Mouse (Mus musculus) c-Kit-positive CD71-negative TER-119-negative erythroid progenitor cells, embryonic 14.5 days (primary cell): ENCODE results near the gene Vmn2r8.
"Not testable (repeated sequence)": the region's sequence is repeated elsewhere in the genome, so short reads cannot be mapped to it uniquely, and the experiment has no call there.

Source experiments
- DNase-seq: peaks from one replicate; pipeline ENCODE4 v3.0.0-alpha.2; 2013; ENCODE audit warnings: low read depth

Gene Vmn2r8

GRCm38 (mm10) chr5:108808750-108809149 lies at the start of gene Vmn2r8:
TSS of gene Vmn2r8 (minus strand) at chr5:108808850.
- DNase-seq, result not testable (repeated sequence)

DNA sequence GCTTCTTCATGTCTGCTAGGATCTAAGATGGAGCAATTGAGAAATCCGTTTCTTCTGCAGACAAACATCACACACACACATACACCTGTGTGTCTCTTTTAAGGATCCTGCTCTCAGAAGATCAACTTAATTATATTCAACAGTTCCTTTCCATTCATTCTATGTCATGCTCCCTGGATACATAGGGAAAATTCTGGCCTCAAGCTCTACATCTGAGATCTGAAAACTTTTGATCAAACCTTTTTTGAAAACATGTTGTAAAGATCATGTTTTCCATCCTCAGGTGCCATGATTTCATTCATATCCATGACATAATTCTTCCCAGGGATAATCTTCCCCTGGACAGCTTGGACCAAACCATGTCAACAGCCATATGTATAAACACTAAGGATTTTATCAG lies 43.9 kb upstream of the Vmn2r8 start, which contains the start of gene Vmn2r9:
Vmn2r9 (minus strand) TSS at position 101 of the 400 bp plus-strand sequence.
- DNase-seq, result not testable (repeated sequence)

- DNase-seq, result no peak
These were observed 40.8 kb upstream of the Vmn2r8 start for GRCm38 (mm10) chr5:108849466-108849865.

DNA sequence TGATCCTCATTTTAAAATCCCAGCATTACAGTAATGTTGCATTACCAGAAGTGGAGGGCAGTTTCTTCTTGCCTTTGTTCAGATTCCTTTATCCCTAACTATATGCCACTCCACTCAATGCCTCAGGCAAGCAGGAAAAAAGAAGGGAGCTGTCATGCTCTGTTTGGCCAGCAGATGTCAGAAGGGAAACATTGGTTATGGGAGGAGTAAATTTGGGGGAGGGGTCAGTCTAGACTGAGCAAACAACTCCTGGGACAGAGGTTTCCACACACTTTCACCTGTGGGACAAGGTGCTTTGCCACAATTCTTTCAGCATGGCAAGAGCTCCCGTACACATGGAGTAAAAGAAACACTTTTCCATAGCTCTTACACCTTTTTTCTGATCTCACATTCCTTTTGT lies 27.5 kb upstream of the Vmn2r8 start:
- no peak for DNase-seq

DNA sequence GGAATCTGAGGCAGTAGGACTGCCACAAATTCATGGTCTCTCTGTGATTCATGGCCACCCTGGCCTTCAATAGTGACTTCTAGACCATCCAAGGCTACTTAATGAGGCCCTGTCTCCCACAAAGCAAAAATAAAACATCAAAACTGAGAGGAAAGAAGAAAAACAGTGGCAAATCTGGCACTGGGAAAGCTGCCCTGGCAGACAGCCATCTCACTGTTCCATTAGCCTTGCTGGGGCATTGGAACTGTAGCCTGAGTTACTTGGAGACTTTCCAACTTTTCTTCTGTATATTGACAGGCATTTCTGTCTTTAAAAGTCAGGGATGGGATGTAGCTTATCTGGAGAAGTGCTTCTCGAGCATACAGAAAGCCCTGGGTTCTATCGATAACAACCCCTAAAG lies 14.6 kb upstream of the Vmn2r8 start:
- no peak for DNase-seq

GRCm38 (mm10) chr5:108803646-108804045 lies 5.0 kb downstream of the Vmn2r8 start:
- no peak for DNase-seq

DNA sequence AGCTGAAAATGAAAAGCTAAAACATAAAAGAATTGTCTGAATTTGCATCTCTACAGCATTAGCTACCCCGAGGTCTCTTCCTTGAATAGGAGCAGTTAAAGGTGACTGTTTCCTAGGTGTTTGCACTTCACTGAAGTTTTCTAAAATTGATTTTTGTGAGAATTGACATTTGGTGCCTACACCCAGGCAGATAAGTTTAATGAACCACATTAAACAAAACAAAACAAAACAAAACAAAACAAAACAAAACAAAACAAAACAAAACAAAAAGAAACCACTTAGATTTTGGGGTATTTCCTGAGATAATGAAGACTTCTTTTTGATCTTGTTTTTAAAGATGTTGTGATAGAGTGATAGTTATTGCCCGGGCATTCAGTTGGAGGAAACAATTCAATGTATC lies 13.4 kb downstream of the Vmn2r8 start, which contains the start of gene Tmed11:
Tmed11 (minus strand) TSS at position 101 of the 400 bp plus-strand sequence.
- not testable (repeated sequence) for DNase-seq

DNA sequence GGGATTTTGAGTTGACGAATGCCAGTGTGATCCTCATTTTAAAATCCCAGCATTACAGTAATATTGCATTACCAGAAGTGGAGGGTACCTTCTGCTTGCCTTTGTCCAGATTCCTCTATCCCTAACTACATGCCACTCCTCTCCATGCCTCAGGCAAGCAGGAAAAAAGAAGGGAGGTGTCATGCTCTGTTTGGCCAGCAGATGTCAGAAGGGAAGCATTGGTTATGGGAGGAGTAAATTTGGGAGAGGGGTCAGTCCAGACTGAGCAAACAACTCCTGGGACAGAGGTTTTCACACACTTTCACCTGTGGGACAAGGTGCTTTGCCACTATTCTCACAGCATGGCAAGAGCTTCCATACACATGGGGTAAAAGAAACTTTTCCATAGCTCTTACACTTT lies 18.3 kb downstream of the Vmn2r8 start:
- not testable (repeated sequence) for DNase-seq

GRCm38 (mm10) chr5:108774630-108775306 lies 33.9 kb downstream of the Vmn2r8 start, which contains the start of gene Rnf212:
TSS of gene Rnf212 (minus strand) at chr5:108774982.
- DNase-seq, result no peak

DNA sequence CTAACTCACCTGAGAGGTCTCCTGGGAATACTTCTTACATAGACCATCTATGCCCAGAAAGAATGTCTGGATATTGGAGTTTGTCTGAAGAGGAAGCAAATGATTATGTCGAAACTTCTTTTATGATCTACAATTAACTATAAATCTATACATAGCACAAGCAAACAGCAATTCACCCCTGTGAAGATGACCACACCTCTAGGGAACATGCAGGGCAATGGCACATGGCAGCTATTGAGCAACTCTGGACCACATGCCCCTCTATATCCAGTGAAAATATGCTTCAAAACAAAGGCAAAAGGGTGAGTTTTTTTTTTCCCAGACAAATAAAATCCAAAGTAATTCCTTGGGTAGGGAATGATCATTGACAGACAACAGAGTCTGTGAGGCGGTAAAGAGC lies 48.6 kb downstream of the Vmn2r8 start:
- DNase-seq, result no peak

DNA sequence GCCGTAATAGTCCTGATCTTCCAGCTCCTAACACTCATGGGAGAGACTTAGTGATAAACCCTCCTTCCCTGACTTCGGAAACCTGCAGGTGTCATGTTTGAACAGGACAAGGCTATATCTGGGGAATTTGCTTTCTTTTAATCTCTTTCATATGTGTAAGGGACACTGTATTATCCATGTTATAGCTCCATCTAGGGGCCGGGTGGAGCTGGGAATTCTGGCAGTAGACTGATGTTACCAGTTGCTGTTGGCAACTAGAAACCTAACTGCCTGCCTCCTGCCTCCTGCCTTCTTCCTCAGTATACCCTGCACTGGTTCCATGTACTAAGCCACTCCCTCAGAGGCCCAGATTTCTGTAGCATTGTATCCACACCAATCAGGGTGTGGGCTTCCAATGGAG lies 50.3 kb downstream of the Vmn2r8 start:
- peak; percentile 6 for DNase-seq

DNA sequence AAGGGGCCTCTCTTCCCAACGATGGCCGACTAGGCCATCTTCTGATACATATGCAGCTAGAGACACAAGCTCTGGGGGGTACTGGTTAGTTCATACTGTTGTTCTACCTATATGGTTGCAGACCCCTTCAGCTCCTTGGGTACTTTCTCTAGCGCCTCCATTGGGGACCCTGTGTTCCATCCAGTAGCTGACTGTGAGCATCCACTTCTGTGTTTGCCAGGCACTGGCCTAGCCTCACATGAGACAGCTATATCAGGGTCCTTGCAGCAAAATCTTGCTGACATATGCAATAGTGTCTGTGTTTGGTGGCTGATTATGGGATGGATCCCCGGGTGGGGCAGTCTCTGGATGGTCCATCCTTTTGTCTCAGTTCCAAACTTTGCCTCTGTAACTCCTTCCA lies 57.4 kb downstream of the Vmn2r8 start:
- not testable (repeated sequence) for DNase-seq

- no peak for DNase-seq
These were observed 58.1 kb downstream of the Vmn2r8 start for GRCm38 (mm10) chr5:108750328-108751210.

DNA sequence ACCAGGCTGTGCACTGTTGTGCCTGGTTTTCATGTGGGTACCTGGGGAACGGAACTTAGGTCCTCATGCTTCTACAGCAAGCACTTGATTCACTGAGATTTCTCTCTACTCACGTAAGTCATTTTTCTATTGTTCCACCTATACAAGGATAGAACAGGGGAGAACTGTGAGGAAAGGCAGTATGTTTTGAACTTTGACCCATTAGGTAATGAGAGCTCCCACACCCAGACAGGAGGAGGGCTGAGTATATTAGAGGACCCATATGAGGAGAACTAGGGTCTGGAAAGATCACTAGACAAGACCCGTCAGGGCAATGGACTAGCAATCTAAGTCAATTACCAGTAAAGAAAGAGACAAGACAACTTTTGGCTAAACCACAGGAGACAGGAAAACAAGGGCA lies 64.0 kb downstream of the Vmn2r8 start:
- no peak for DNase-seq

GRCm38 (mm10) chr5:108743856-108744255 lies 64.8 kb downstream of the Vmn2r8 start:
- DNase-seq, result peak; percentile 41

DNA sequence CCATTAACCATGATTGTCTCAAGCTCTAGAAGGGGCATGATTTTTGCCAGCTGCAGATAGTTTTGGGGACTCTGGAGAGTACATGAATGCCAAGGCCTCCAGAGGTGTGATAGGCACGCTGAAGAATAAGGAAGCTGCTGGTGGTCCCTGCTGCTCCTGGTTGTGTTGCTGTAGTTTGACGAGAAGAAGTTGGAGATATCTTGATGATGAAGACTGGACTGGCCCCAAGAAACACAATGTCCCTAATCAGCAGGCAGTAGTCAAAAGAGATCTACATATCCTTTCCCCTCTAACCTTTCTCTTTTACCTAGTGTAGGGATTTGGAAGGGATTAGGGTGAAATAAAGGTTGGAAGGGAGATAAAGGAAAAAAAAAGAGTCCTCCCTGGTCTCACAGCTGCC lies 66.1 kb downstream of the Vmn2r8 start:
- no peak for DNase-seq

DNA sequence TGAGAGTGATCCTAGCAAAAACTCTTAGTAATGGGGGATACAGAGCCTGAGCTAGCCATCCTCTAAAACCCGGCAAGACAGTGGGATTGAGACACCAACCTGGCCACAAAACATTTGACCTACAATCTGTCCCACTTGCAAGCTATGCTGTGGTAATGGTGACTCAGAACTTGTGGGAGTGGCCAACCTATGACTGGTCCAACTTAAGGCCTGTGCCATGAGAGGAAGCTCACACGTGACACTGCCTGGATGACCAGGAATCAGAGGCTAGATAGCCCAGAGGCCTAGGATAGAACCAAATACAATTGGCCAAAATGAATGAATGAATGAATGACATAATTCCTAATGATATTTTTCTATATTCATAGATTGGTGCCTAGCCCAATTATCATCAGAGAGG lies 66.8 kb downstream of the Vmn2r8 start:
- DNase-seq, result no peak
